Mouse (Mus musculus) cerebellum, adult 2 months (tissue): ENCODE measurements around the gene Hdgf.

Experiments used
- CTCF ChIP-seq: fragments of 200-500 bp; IDR thresholded peaks from 2 replicates; pipeline ENCODE4 v1.5.1; 2011; ENCODE audit warnings: low read depth, mild to moderate bottlenecking, control low read depth, low read length, moderate library complexity, borderline replicate concordance; ENCODE audit not compliant: insufficient read depth
- POLR2A ChIP-seq: fragments of 200-500 bp; IDR thresholded peaks from 2 replicates; pipeline ENCODE4 v1.6.1; 2011; ENCODE audit warnings: low read length, control low read depth, borderline replicate concordance; ENCODE audit not compliant: insufficient read depth

DNA sequence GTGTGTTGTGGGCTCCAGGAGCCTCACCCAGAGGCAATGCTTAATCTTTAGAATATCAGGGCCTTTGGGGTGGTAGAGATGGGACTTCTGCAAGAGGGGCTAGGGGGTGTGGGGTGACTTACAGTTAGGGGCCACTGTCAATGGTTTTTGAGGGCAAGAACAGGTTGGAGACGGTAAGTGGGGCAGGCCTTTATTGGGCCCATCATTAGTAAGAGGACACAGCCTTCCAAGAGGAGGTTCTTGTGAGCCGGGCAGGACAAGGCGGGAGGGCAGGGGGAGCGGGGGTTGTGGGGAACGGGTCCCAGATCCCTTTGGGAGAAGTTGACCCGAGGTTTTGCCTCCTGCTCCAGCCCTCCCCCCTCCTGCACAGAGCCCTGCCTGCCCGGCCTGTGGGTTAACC, 7.4 kb downstream of the Hdgf start:
- TF ChIP-seq POLR2A (no peak), CTCF (no peak)
